Mouse (Mus musculus) heart, embryonic 16.5 days (tissue): Measurements from ENCODE around the gene Apopt1. TPM values are rescaled to one million over a fixed set of nuclear protein-coding genes. Genes with fewer than 3 reads are reported as not detected.
A peak's percentile ranks its signal among the peaks of the same experiment; 100 is the strongest.

Experiments
- ATAC-seq: fragments of 200-750 bp; cut with Nextera tagmentation; replicated peaks from 2 replicates; pipeline ENCODE4 v1.8.0; 2017; ENCODE audit warnings: moderate number of reproducible peaks; ENCODE audit not compliant: insufficient read depth, low FRiP score; ENCODE audit errors: extremely low read depth
- H3K27ac ChIP-seq: fragments of 300-500 bp; sonication (generic); 2 replicates; pipeline ENCODE4 v1.5.1; 2014; ENCODE audit warnings: mild to moderate bottlenecking, low read length, control low read depth, moderate library complexity
- H3K27me3 ChIP-seq: fragments of 300-500 bp; sonication (generic); 2 replicates; pipeline ENCODE4 v1.6.1; 2014; ENCODE audit warnings: low read length, mixed read lengths; ENCODE audit not compliant: control insufficient read depth, insufficient read depth
- H3K36me3 ChIP-seq: fragments of 300-500 bp; sonication (generic); 2 replicates; pipeline ENCODE4 v1.6.1; 2014; ENCODE audit not compliant: control insufficient read depth, insufficient read depth
- H3K4me1 ChIP-seq: fragments of 300-500 bp; sonication (generic); 2 replicates; pipeline ENCODE4 v1.6.1; 2014; ENCODE audit warnings: low read length, mixed read lengths; ENCODE audit not compliant: control insufficient read depth, insufficient read depth
- H3K4me2 ChIP-seq: fragments of 300-500 bp; sonication (generic); 2 replicates; pipeline ENCODE4 v1.6.1; 2014; ENCODE audit warnings: low read depth, mild to moderate bottlenecking, control low read depth, low read length
- H3K4me3 ChIP-seq: fragments of 300-500 bp; sonication (generic); 2 replicates; pipeline ENCODE4 v1.5.1; 2014; ENCODE audit warnings: mild to moderate bottlenecking, control low read depth, low read length
- H3K9ac ChIP-seq: fragments of 300-500 bp; sonication (generic); 2 replicates; pipeline ENCODE4 v1.6.1; 2014; ENCODE audit warnings: low read length, control low read depth
- H3K9me3 ChIP-seq: fragments of 300-500 bp; sonication (generic); replicated peaks from 2 replicates; pipeline ENCODE4 v1.6.1; 2016; ENCODE audit warnings: low read length; ENCODE audit not compliant: control insufficient read depth
- whole genome bisulfite sequencing: fragments of 180-500 bp; shearing (Covaris S2); extraction: QIAGEN DNeasy Blood & Tissue Kit; methylation state at CpG from one replicate; pipeline ENCODE4 v1.1.7; 2014; 5-methylcytosine and 5-hydroxymethylcytosine counted together
- polyA plus RNA-seq: library from polyadenylated mRNA; unstranded; fragments of >200 nt; fragmentation: Nextera tagmentation; extraction: Ambion mirVana; gene quantifications from 2 replicates; pipeline ENCODE4 v1.2.1, GENCODE M21; 2015

Apopt1 gene
- polyA plus RNA-seq, 1 experiment from 2014 or later, result 43.9 TPM

- WGBS, result 51% methylated on average over 2 of the region's 2 CpGs
- H3K9ac ChIP-seq, result no peak overlapping the region
- H3K4me3 ChIP-seq, result no peak overlapping the region
Measured at GRCm38 (mm10) chr12:111755231-111755630, 42.2 kb downstream of the Apopt1 start.

GRCm38 (mm10) chr12:111756082-111756697 is 43.1 kb downstream of the Apopt1 start:
- Histone ChIP-seq H3K9ac (no peak overlapping the region), H3K4me2 (no peak overlapping the region), H3K27ac (no peak overlapping the region), H3K4me1 (peaks cover 16% of the 10 kb centered on the region), H3K9me3 (no peaks in the 10 kb centered on the region; the same call in 1 of the 2 replicates), H3K36me3 (no peaks in the 10 kb centered on the region), H3K27me3 (no peaks in the 10 kb centered on the region), H3K4me3 (no peak overlapping the region)
- WGBS, result 49% methylated on average over 4 of the region's 4 CpGs
- no peak for ATAC-seq

More at GRCm38 (mm10) chr12:111755231-111755630, 42.2 kb downstream of the Apopt1 start:
- Histone ChIP-seq H3K4me1 (peaks cover 15% of the 10 kb centered on the region), H3K27me3 (no peaks in the 10 kb centered on the region), H3K27ac (no peak overlapping the region), H3K36me3 (no peaks in the 10 kb centered on the region), H3K9me3 (no peaks in the 10 kb centered on the region; the same call in 1 of the 2 replicates), H3K4me2 (no peak overlapping the region)
- no peak for ATAC-seq

DNA sequence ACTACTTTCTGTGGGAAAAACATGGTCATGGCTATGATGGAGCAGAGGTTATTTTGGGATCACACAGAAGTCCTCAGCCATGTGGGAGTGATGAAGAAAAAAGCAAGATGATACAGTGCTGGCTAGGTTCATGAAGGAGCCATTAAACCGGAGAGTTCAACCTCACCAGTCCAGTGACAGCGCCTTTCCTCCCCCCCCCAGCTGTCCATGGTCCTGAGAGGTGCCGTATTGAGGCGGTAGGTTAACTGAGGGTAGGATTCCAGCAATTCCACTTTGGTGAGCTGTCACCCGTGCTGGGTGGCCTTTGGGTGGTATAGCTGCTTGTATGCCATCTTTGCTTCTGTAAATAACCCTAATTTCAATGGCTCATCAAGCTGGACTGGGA is 43.6 kb downstream of the Apopt1 start:
- WGBS, result 24% methylated on average over 5 of the region's 5 CpGs
- Histone ChIP-seq H3K4me2 (no peak overlapping the region), H3K27me3 (no peaks in the 10 kb centered on the region), H3K4me3 (no peak overlapping the region), H3K27ac (no peak overlapping the region), H3K36me3 (no peaks in the 10 kb centered on the region), H3K9me3 (no peaks in the 10 kb centered on the region; the same call in 1 of the 2 replicates), H3K4me1 (peaks cover 16% of the 10 kb centered on the region), H3K9ac (no peak overlapping the region)
- no peak for ATAC-seq

- WGBS, result 59% methylated on average over 10 of the region's 10 CpGs
- Histone ChIP-seq H3K9ac (peak overlapping the region; percentile 96), H3K27ac (peak overlapping the region; percentile 90), H3K27me3 (no peaks in the 10 kb centered on the region), H3K4me2 (peak overlapping the region; percentile 98), H3K36me3 (no peaks in the 10 kb centered on the region; the same call in 1 of the 2 replicates), H3K4me3 (peak overlapping the region; percentile 78), H3K9me3 (no peaks in the 10 kb centered on the region), H3K4me1 (peaks cover 22% of the 10 kb centered on the region)
- no peak for ATAC-seq
Measured at GRCm38 (mm10) chr12:111757561-111758325, 44.7 kb downstream of the Apopt1 start.

GRCm38 (mm10) chr12:111758381-111759175 is 45.5 kb downstream of the Apopt1 start, which contains the start of gene Klc1:
Gene Klc1, plus strand, starts transcription at chr12:111758849.
- Histone ChIP-seq H3K4me1 (peaks cover 22% of the 10 kb centered on the region), H3K27me3 (no peaks in the 10 kb centered on the region), H3K36me3 (peaks cover 2% of the 10 kb centered on the region; the same call in 1 of the 2 replicates), H3K9ac (peak within 1 kb of the TSS; percentile 96), H3K9me3 (no peaks in the 10 kb centered on the region), H3K4me3 (peak within 1 kb of the TSS; percentile 78), H3K27ac (peak within 1 kb of the TSS; percentile 90), H3K4me2 (peak within 1 kb of the TSS; percentile 98)
- peak; percentile 70 for ATAC-seq
- under 1% methylated on average over 78 of the region's 85 CpGs for WGBS

DNA sequence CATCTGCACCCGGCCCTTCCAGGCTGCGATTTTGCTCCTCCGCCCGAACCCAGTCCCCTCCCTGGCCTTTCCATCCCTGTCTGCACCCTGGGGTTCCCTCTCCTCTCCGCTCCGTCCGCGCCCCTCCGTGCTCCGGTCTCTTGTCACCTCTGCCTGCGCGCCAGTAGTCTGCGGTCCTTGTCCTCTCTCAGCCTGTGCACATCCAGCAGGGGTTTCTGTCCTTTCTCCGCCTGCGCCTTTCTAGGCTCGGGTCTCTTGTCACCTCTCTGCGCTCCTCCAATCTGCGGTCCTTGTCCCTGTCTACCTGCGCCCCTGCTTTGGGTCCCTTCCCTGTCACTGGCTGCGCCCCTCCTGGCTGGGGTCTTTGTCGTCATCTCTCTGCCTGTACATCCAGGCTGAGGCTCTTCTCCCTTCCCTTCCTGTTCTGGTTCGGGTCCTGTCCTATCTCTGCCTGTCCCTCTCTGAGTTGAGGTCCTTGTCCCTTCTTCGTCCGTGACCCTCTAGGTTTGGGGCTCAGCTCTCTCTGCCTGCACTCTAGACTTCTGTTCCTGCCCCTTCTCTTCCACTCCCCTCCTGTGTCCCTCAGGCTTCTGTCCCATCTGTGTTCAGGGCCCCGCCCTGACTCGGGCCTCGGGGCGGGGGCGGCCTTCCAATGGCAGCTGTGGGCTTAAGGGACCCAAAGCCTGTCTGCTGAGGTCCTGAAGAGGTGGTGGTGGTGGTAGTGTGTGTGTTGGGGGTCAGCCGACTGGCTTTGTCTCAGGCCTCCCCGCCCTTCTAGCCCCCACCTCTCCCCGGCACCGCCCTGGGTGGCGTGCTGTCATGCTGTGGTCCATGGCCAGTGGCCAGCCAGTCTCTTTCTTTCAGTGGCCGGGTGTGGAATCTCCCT is 46.4 kb downstream of the Apopt1 start:
- under 1% methylated on average over 35 of the region's 35 CpGs for WGBS
- Histone ChIP-seq H3K4me1 (peaks cover 22% of the 10 kb centered on the region), H3K9me3 (no peaks in the 10 kb centered on the region), H3K4me3 (peak overlapping the region; percentile 78), H3K27ac (peak overlapping the region; percentile 90), H3K27me3 (no peaks in the 10 kb centered on the region), H3K36me3 (peaks cover 2% of the 10 kb centered on the region; the same call in 1 of the 2 replicates), H3K4me2 (peak overlapping the region; percentile 98), H3K9ac (peak overlapping the region; percentile 96)
- ATAC-seq, result peak; percentile 59

- peak overlapping the region; percentile 96 for H3K9ac ChIP-seq
- no peaks in the 10 kb centered on the region for H3K9me3 ChIP-seq
- H3K4me2 ChIP-seq, result peak overlapping the region; percentile 98
- no peak for ATAC-seq
- peaks cover 22% of the 10 kb centered on the region for H3K4me1 ChIP-seq
- H3K27ac ChIP-seq, result peak overlapping the region; percentile 24; the same call in 1 of the 2 replicates
- peak overlapping the region; percentile 78 for H3K4me3 ChIP-seq
- peaks cover 2% of the 10 kb centered on the region; the same call in 1 of the 2 replicates for H3K36me3 ChIP-seq
- H3K27me3 ChIP-seq, result no peaks in the 10 kb centered on the region
- WGBS, result 51% methylated on average over 7 of the region's 7 CpGs
Measured at GRCm38 (mm10) chr12:111760306-111760908, 47.3 kb downstream of the Apopt1 start.
